16 mouse cellular contexts compared by ENCODE assay signal in the genomic region with DNA sequence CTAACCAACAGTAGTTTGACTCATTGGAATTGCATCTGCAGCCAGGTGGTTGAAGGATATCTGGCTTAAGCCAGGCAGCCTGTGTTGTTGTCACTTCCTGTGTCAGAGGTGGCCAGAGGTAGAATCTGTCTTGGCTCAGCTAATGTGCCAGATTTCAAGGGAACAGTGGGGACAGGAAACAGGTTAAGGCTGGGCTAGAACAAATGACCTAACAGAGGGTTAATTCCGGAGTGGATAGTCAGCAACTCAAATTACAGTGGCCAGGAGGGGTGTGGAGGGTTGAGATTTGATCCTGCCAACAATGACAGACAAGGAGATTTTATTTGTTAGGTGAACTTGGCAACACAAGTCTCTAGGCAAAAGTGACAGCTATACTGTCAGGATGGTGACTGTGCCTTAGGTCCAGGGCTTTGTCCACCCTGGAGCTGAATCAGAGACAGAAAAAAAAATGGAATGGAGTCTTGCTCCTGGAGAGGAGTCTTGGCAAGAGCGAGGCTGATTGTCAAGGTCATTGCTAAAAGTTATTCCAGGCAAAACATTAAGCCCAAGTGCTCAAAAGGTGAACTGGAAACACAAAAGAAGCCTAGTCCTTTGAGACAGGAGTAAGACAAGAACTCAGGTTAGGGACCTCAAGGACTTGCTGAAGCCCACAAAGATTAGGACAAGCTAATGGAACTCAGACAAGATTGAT. TPM values are rescaled to one million over a fixed set of nuclear protein-coding genes. Genes with fewer than 3 reads are reported as not detected.
"Had no signal": no experiment of that assay in that cellular context is flagged by ENCODE, and none has a peak within 500 bp of the region (broad histone marks: within the 10 kb centered on the region; RNA-seq: fewer than 3 reads in every experiment).

No protein-coding gene starts in this region.

- H3K9me3 ChIP-seq: intestine, embryonic 15.5 days; limb, embryonic 12.5 days; liver, embryonic 15.5 days; midbrain, embryonic 10.5 days; neural tube, embryonic 15.5 days had no signal

- ATAC-seq: intestine, embryonic 15.5 days; lung, postnatal 0 days had no signal

- H3K36me3 ChIP-seq: intestine, embryonic 15.5 days; limb, embryonic 12.5 days; liver, embryonic 15.5 days; midbrain, embryonic 10.5 days; neural tube, embryonic 15.5 days had no signal

- H3K4me1 ChIP-seq: liver, embryonic 15.5 days had no signal

- DNase-seq: layer of hippocampus, adult 9-11 months; layer of hippocampus, postnatal 36 days; lung, adult 2 months; lung, postnatal 4 days; midbrain, embryonic 14.5 days; right cerebral cortex, adult 18-20 months; right cerebral cortex, postnatal 25 days; thymus, postnatal 36 days had no signal

- H3K9ac ChIP-seq: intestine, embryonic 15.5 days; limb, embryonic 12.5 days; liver, embryonic 15.5 days; neural tube, embryonic 15.5 days had no signal

- H3K4me3 ChIP-seq: intestine, embryonic 15.5 days; limb, embryonic 12.5 days; liver, embryonic 15.5 days; midbrain, embryonic 10.5 days; myocyte; neural tube, embryonic 15.5 days had no signal

- H3K27me3 ChIP-seq: intestine, embryonic 15.5 days had no signal

- H3K27ac ChIP-seq: intestine, embryonic 15.5 days; limb, embryonic 12.5 days; liver, embryonic 15.5 days; midbrain, embryonic 10.5 days; neural tube, embryonic 15.5 days had no signal

- H3K4me2 ChIP-seq: intestine, embryonic 15.5 days; limb, embryonic 12.5 days; liver, embryonic 11.5 days; liver, embryonic 15.5 days; neural tube, embryonic 15.5 days had no signal

RNA-seq across cellular contexts. Expression of gene Chrm3, which starts 5.6 kb away (rescaled TPM):
- polyA plus RNA-seq: liver, embryonic 15.5 days; myocyte had no signal
